Mouse (Mus musculus) myocyte (in vitro differentiated cells): ENCODE data around the gene Fat2.

Source experiments
- E2F4 ChIP-seq: IDR thresholded peaks from one replicate; pipeline ENCODE4 v1.6.1; 2011; ENCODE audit warnings: mild to moderate bottlenecking, control low read depth, moderate library complexity; ENCODE audit not compliant: insufficient read depth
- MYOG ChIP-seq, 3 experiments: IDR thresholded peaks; one replicate each; pipeline ENCODE4 v1.6.1; 2011; ENCODE audit warnings: control low read depth in 2 of 3, low read depth in 2 of 3, mild to moderate bottlenecking in 2 of 3; ENCODE audit not compliant: insufficient read length in 2 of 3, control insufficient read depth in 1 of 3, insufficient read depth in 1 of 3

DNA sequence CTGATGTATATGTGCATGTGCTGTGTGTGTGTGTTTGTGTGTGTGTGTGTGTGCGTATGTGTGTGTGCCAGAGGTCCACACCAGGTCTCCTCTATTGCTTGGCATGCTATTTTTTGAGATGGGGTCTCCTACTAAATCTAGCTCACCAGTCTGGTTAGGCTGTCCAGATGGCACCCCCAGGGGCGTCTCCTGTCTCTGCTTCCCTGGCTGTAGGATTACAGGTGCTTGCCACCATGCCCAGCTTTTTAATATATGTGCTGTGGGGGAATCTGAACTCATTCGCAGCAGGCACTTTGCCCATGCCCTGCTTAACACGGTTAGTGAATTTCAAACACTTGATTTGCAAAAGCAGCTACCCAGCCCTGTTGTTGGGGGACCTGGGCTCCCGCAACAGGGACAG lies 29.5 kb upstream of the Fat2 start:
- TF ChIP-seq E2F4 (no peak), MYOG (IDR thresholded peaks at IDR 0.05; ENCODE audit: control insufficient read depth in 1 of 3, insufficient read depth in 1 of 3, insufficient read length in 2 of 3, low read depth in 2 of 3) (no peak)
